9 mouse cellular contexts compared by ENCODE assay signal in the genomic region with DNA sequence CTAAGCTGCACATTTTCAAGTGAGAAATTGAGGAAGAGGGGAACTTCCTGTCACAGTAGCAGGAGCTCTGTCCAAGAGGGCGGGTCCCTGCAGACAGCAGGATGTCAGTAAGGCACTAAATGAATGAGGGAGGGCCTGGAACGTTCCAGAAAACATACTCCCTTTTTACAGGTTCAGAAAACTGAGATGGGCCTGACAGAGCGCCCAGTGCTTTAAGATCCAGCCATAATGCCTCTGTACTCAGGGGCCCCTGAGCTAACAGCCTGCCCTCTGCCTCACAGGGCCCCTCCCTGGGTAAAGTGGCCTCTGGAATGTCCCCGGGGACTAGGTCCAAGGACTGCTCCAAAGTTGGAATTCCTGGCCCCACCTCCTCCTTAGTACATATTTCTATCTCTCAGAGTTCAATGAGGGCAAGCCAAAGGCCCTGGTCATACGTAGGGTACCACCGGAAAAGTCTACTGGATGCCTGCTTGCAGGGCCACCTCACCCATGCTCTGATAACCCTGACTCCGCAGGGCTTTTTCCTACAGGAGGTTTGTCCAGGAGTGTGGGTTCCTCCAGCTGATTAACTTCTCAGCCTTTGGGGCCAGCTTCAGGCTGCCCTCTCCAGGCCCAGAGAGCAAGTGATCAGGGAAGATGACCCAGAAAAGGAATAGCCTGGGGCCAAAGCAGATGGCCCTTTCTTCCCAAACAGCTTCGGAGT. TPM values are rescaled to one million over a fixed set of nuclear protein-coding genes. Genes with fewer than 3 reads are reported as not detected.
DNase-seq lines count a peak whose midpoint lies in the region; ATAC-seq lines count a peak whose summit lies in the region.
"Had no signal": no experiment of that assay in that cellular context is flagged by ENCODE, and none has a peak within 500 bp of the region (broad histone marks: within the 10 kb centered on the region; RNA-seq: fewer than 3 reads in every experiment).

No protein-coding gene starts in this region.

- DNase-seq in cerebellum, adult 9-11 months, result peak; percentile 61
- no peak for DNase-seq in cerebellum, postnatal 36 days
- DNase-seq in adrenal gland, postnatal 10 days, result peak; percentile 63
- peak; percentile 76 for DNase-seq in lung, postnatal 14 days
- DNase-seq in urinary bladder, postnatal 36 days (ENCODE audit: low spot score in 2 of 2), result no peak

- peaks cover 41% of the 10 kb centered on the region for H3K4me1 ChIP-seq in heart, embryonic 13.5 days
- H3K4me1 ChIP-seq in kidney, embryonic 15.5 days, result peaks cover 40% of the 10 kb centered on the region
- peaks cover 32% of the 10 kb centered on the region for H3K4me1 ChIP-seq in stomach, embryonic 16.5 days (ENCODE audit: control insufficient read depth, insufficient read depth, low read length)

- H3K36me3 ChIP-seq in heart, embryonic 13.5 days, result peaks cover 10% of the 10 kb centered on the region
- H3K36me3 ChIP-seq in kidney, embryonic 15.5 days, result peaks cover 8% of the 10 kb centered on the region
- H3K36me3 ChIP-seq in stomach, embryonic 16.5 days (ENCODE audit: control insufficient read depth, insufficient read depth, low read length), result peaks cover 8% of the 10 kb centered on the region

- 17% methylated on average over 8 of the region's 8 CpGs for WGBS in heart, embryonic 13.5 days
- WGBS in kidney, embryonic 15.5 days, result 24% methylated on average over 8 of the region's 8 CpGs
- 25% methylated on average over 8 of the region's 8 CpGs for WGBS in stomach, embryonic 16.5 days

- H3K4me2 ChIP-seq in heart, embryonic 13.5 days, result peak overlapping the region; percentile 85
- peak overlapping the region; percentile 23 for H3K4me2 ChIP-seq in kidney, embryonic 15.5 days
- peak overlapping the region; percentile 22 for H3K4me2 ChIP-seq in stomach, embryonic 16.5 days (ENCODE audit: low read depth, low read length)

- H3K9ac ChIP-seq in heart, embryonic 13.5 days, result peak overlapping the region; percentile 92
- no peak overlapping the region; the same call in 1 of the 2 replicates for H3K9ac ChIP-seq in kidney, embryonic 15.5 days
- peak overlapping the region; percentile 48 for H3K9ac ChIP-seq in stomach, embryonic 16.5 days (ENCODE audit: low read length)

- ATAC-seq in heart, embryonic 13.5 days (ENCODE audit: extremely low read depth, insufficient number of reproducible peaks, low FRiP score, low TSS enrichment), result no peak
- ATAC-seq in kidney, embryonic 15.5 days (replicated peaks; ENCODE audit: low FRiP score), result no peak
- ATAC-seq in stomach, embryonic 16.5 days (ENCODE audit: insufficient read depth, low FRiP score), result no peak
- ATAC-seq: Patski had no signal

- H3K27ac ChIP-seq in heart, embryonic 13.5 days (replicated peaks), result peak overlapping the region; percentile 100
- H3K27ac ChIP-seq in kidney, embryonic 15.5 days, result peak overlapping the region; percentile 100
- H3K27ac ChIP-seq in stomach, embryonic 16.5 days (ENCODE audit: low read length), result peak overlapping the region; percentile 100

- H3K4me3 ChIP-seq in heart, embryonic 13.5 days, result peak overlapping the region; percentile 6; the same call in 1 of the 2 replicates
- no peak overlapping the region for H3K4me3 ChIP-seq in kidney, embryonic 15.5 days (replicated peaks)
- no peak overlapping the region for H3K4me3 ChIP-seq in stomach, embryonic 16.5 days (replicated peaks; ENCODE audit: low read length)

- H3K27me3 ChIP-seq in heart, embryonic 13.5 days (replicated peaks), result no peaks in the 10 kb centered on the region
- H3K27me3 ChIP-seq in kidney, embryonic 15.5 days, result no peaks in the 10 kb centered on the region
- H3K27me3 ChIP-seq in stomach, embryonic 16.5 days (ENCODE audit: control insufficient read depth, insufficient read depth, low read length), result no peaks in the 10 kb centered on the region
- H3K27me3 ChIP-seq: Patski had no signal

- H3K9me3 ChIP-seq in heart, embryonic 13.5 days, result no peaks in the 10 kb centered on the region
- H3K9me3 ChIP-seq in kidney, embryonic 15.5 days (replicated peaks), result no peaks in the 10 kb centered on the region
- no peaks in the 10 kb centered on the region for H3K9me3 ChIP-seq in stomach, embryonic 16.5 days (replicated peaks; ENCODE audit: control insufficient read depth, low read length)

RNA-seq across cellular contexts. Expression of gene Actb, which starts 3.2 kb away (rescaled TPM):
- total RNA-seq in adrenal gland, postnatal 10 days (2021), result 1,000 to 10,000 TPM; 2,913 to 2,936 TPM
- 6,383 and 6,386 TPM in 2 replicates for polyA plus RNA-seq in heart, embryonic 13.5 days (2015; fragmentation: Nextera tagmentation; extraction: Ambion mirVana)
- polyA plus RNA-seq in kidney, embryonic 15.5 days (2015; fragmentation: Nextera tagmentation; extraction: Ambion mirVana), result 14,718 and 15,443 TPM in 2 replicates
- 14,659 and 15,131 TPM in 2 replicates for polyA plus RNA-seq in stomach, embryonic 16.5 days (2015; fragmentation: Nextera tagmentation; extraction: Ambion mirVana)

RNA-seq across cellular contexts. Expression of gene Fbxl18, which starts 14.5 kb away (rescaled TPM):
- 10 to 100 TPM in 1 of 2 experiments, 1 to 10 TPM in 1; 9.4 to 12.7 TPM for total RNA-seq in adrenal gland, postnatal 10 days (2021)
- polyA plus RNA-seq in heart, embryonic 13.5 days (2015; fragmentation: Nextera tagmentation; extraction: Ambion mirVana), result 8.7 and 9.5 TPM in 2 replicates
- 16.7 and 17.8 TPM in 2 replicates for polyA plus RNA-seq in kidney, embryonic 15.5 days (2015; fragmentation: Nextera tagmentation; extraction: Ambion mirVana)
- 8.2 and 9.7 TPM in 2 replicates for polyA plus RNA-seq in stomach, embryonic 16.5 days (2015; fragmentation: Nextera tagmentation; extraction: Ambion mirVana)

RNA-seq across cellular contexts. Expression of gene Fscn1, which starts 50.4 kb away (rescaled TPM):
- 100 to 1,000 TPM in 1 of 2 experiments, 10 to 100 TPM in 1; 85.6 to 125 TPM for total RNA-seq in adrenal gland, postnatal 10 days (2021)
- 135 and 155 TPM in 2 replicates for polyA plus RNA-seq in heart, embryonic 13.5 days (2015; fragmentation: Nextera tagmentation; extraction: Ambion mirVana)
- 320 and 348 TPM in 2 replicates for polyA plus RNA-seq in kidney, embryonic 15.5 days (2015; fragmentation: Nextera tagmentation; extraction: Ambion mirVana)
- 161 and 176 TPM in 2 replicates for polyA plus RNA-seq in stomach, embryonic 16.5 days (2015; fragmentation: Nextera tagmentation; extraction: Ambion mirVana)

Comparison
In these comparisons a context has a peak if more than half of its experiments do, and no peak if none do; other contexts are left out.
1. DNase-seq: peak in cerebellum, adult 9-11 months (single experiment), adrenal gland, postnatal 10 days (single experiment) and lung, postnatal 14 days (single experiment); none in cerebellum, postnatal 36 days (0 of 2) and urinary bladder, postnatal 36 days (0 of 2).
2. H3K4me2 ChIP-seq: peak in every context shown above with its lines; median percentile 85 in heart, embryonic 13.5 days; 23 in kidney, embryonic 15.5 days; 22 in stomach, embryonic 16.5 days.
3. Peak in every context shown above with its lines, with median percentiles within 50 percentile points of each other: H3K27ac ChIP-seq.